Mouse (Mus musculus): Measurements from ENCODE around the gene Eya3.

- TF ChIP-seq POLR2A (IDR thresholded peaks at IDR 0.05; ENCODE audit: extremely low read depth, insufficient read depth, low read length) (no peak), CTCF (IDR thresholded peaks at IDR 0.05; ENCODE audit: low read depth, low read length) (peak; percentile 67)
Observed at GRCm38 (mm10) chr4:132735894-132736293, 97.1 kb downstream of the Eya3 start.
